Mouse (Mus musculus) spleen, adult 18-20 months (tissue): Measurements from ENCODE around the gene Itsn1.
A peak's percentile ranks its signal among the peaks of the same experiment; 100 is the strongest.

Experiments
- DNase-seq, 2 experiments: peaks; one replicate each; pipeline ENCODE4 v3.0.0; 2022; ENCODE audit warnings: mixed read lengths in 2 of 2

Gene Itsn1

GRCm38 (mm10) chr16:91732816-91733215, 3.7 kb downstream of the Itsn1 start:
- DNase-seq, result no peak

DNA sequence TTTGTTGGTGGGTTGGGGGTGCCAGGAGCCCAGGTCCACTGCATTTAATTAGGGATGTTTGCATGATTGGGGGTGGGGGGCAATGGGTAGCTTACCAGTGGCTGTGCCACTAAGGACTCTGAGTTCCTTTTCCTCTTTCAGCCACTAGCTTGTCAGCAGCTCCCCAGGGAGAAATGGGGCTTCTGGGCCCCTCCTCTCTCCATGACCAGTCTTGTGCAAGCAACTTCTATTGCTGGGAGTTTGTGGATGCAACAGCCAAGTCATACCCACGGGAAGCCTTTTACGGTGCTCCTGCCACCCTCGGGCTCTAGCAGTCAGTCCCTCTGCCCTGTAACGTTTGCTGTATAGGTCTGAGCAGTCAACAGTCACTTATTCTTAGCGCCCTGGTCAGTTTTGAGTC, 5.7 kb downstream of the Itsn1 start:
- peak in 1 of 2 experiments; percentile 12 for DNase-seq

GRCm38 (mm10) chr16:91736046-91736816, 7.2 kb downstream of the Itsn1 start:
- DNase-seq, result no peak

- DNase-seq, result no peak
Measured at GRCm38 (mm10) chr16:91738505-91738904, 9.4 kb downstream of the Itsn1 start.

DNA sequence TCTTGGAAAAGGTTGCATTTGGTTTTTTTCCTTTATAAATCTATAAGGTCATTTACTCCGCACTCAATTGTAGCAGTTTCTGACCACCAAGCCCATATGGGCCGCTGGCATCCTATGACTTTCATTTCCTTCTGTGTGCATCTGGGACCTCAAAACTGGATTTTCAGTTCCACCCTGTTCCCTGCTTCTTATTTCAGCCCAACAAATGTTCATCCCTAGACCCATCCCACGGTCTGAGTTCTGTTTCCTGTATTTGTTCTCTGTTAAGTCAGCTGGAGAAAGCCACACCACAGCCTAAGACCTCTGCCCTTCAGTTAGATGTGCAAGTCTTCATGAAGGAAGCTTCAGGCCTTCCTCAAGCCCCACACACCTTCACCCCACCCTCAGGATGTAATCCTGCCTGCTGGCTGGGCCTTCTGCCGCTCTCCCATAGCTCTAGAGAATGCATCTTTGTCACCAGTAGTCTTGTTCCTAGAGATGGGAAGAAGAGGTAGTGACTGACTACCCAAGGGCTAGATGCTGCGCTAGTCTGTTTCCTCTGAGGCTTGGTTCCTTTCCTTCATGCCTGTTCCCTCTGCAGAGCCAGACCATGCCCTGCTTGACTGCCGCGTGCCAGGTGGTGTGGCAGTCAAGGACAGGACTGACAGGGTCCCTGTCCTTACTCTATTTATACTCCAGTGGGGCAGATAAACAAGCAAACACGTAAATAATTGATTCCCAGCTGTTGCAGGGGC, 11.3 kb downstream of the Itsn1 start:
- no peak for DNase-seq

DNA sequence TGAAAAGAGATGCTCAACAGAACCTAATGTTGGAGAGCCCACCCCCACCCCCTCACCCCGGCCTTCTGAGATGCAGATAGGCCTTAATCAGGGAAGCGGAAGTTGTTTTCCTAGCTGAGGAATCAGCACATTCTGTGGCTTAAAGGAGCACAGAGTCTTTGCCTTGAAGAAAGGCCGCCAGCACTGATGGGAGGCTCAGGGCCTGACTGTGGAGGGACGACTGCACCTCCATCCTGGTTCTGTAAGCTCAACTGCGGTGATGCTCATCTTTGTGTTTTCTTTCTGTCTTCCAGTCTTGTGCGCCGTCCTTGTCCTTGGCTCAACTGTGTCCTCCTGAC, 11.8 kb downstream of the Itsn1 start:
- DNase-seq, result no peak

GRCm38 (mm10) chr16:91743055-91743454, 14.0 kb downstream of the Itsn1 start:
- DNase-seq, result no peak

GRCm38 (mm10) chr16:91746101-91746950, 17.2 kb downstream of the Itsn1 start:
- DNase-seq, result peak; percentile 51 to 55

GRCm38 (mm10) chr16:91747567-91747966, 18.5 kb downstream of the Itsn1 start:
- DNase-seq, result no peak

- DNase-seq, result no peak
Measured at GRCm38 (mm10) chr16:91751644-91752385, 22.7 kb downstream of the Itsn1 start.

- no peak for DNase-seq
Measured at GRCm38 (mm10) chr16:91753611-91754010, 24.5 kb downstream of the Itsn1 start.

- DNase-seq, result no peak
Measured at GRCm38 (mm10) chr16:91754957-91755356, 25.9 kb downstream of the Itsn1 start.

GRCm38 (mm10) chr16:91761202-91761601, 32.1 kb downstream of the Itsn1 start:
- DNase-seq, result no peak

DNA sequence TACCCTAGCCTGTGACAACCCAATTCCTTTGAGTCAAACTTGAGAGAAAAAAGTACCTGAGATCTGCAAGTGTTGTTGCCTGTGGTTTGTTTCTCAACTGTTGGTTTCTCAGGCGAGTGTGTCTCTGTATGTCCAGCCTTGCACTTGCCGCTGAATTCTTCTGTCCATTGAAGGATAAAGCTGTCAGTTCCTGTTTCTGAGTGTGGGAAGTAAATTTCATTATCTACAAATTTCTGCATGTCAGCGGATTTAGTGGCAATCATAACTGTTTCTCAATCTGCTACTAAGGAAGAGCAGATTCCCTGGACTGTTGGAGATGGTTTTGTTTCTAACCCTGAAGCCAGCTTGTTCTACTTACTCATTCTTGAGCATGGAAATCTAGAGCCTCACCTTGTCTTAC, 32.7 kb downstream of the Itsn1 start:
- no peak for DNase-seq

GRCm38 (mm10) chr16:91762476-91762875, 33.4 kb downstream of the Itsn1 start:
- DNase-seq, result no peak

DNA sequence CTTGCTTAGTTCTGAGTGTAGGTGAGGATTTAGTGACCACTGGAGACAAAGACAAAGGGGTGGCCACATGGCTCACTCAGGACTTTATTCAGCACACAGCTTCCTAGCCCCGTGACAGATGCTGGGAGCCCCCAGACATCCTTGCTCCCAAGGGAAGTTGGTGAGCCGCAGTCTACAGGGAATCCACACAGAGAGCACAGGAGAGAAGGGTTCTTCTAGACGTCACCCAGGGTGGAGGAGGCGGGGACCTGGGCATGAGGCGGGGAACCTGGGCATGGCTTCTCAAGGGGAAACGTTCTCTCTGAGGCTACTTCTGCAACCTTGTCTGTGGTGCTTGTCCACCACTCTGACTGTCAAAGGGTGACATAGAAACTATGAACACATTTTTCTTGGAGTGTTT, 34.9 kb downstream of the Itsn1 start:
- DNase-seq, result no peak

DNA sequence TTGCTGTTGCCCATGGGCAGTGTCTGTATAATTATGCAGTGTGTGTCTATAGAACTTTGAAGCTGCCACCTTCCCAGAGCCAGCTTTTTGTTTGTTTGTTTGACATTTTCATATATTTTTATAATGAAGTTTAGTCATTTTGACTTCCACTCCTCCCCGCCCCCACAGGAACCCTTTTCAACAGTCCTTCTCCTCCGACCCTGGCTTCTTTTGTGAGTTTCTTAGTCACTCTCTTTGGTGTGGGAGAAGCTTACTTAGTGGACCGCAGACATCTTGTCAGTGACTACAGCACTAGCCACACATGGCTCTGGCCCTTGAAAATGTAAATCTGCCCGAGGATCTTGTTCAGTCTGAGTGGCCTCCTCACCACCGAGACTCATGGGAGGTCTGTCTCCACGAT, 35.3 kb downstream of the Itsn1 start:
- no peak for DNase-seq

GRCm38 (mm10) chr16:91765121-91765815, 36.2 kb downstream of the Itsn1 start:
- DNase-seq, result no peak

DNA sequence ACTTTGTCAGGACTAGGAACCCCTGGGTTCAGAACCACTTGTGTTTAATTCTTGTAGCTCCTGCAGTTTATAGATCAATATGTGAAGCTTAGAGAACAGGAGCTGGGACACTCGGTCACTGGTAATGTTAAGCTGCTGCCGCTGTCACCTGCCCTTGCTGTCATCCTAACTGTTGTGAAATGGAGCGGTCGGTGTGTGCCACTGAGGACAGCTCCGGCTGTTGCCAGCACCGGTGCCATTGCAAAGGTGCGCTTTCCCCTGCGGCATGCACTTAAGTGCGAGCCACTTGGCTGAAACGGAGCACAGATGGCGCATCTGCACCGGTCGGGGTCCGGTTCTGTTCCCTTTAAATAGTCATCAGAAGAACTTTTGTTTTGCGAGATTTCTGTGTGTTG, 36.7 kb downstream of the Itsn1 start:
- DNase-seq, result no peak

- no peak for DNase-seq
Measured at GRCm38 (mm10) chr16:91767165-91767701, 38.2 kb downstream of the Itsn1 start.

- no peak for DNase-seq
Measured at GRCm38 (mm10) chr16:91768586-91768985, 39.5 kb downstream of the Itsn1 start.

DNA sequence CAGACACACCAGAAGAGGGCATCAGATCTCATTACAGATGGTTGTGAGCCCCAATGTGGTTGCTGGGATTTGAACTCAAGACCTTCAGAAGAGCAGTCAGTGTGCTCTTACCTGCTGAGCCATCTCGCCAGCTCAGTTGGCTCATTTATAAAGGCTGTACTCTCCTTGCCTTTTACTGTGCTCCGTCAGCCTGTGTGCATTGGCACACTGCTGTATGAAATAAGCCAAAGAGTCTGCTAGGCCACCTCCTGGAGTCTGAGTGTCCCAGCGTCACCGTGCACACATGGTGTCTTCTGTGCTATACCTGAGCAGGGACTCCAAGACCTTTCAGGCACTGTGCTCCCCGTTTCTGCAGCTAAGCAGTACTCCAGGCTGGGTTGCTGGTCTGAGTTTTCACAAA, 40.8 kb downstream of the Itsn1 start:
- no peak for DNase-seq
